Mouse (Mus musculus) heart, adult 18-20 months (tissue): ENCODE measurements around the gene Atp1a2. TPM values are rescaled to one million over a fixed set of nuclear protein-coding genes. Genes with fewer than 3 reads are reported as not detected.

Experiments used
- DNase-seq, 2 experiments: peaks; one replicate each; pipeline ENCODE4 v3.0.0; 2021 to 2022; ENCODE audit warnings: mixed read lengths in 1 of 2
- total RNA-seq, 2 experiments: library from RNA; stranded (reverse); gene quantifications; 2 replicates each; pipeline ENCODE4 v1.2.3; 2021

The Atp1a2 gene
- total RNA-seq, 2 experiments from 2014 or later, result 496 to 511 TPM

GRCm38 (mm10) chr1:172324725-172325124 is 26.9 kb upstream of the Atp1a2 start:
- peak; percentile 73 to 86 for DNase-seq

- DNase-seq, result no peak
Observed at GRCm38 (mm10) chr1:172323801-172324359, 26.0 kb upstream of the Atp1a2 start.

GRCm38 (mm10) chr1:172323298-172323697 is 25.4 kb upstream of the Atp1a2 start:
- DNase-seq, result no peak

- DNase-seq, result no peak
Observed at GRCm38 (mm10) chr1:172322725-172323124, 24.9 kb upstream of the Atp1a2 start.

GRCm38 (mm10) chr1:172319921-172320411 is 22.1 kb upstream of the Atp1a2 start:
- no peak for DNase-seq

GRCm38 (mm10) chr1:172319346-172319745 is 21.5 kb upstream of the Atp1a2 start:
- DNase-seq, result no peak

GRCm38 (mm10) chr1:172318424-172319035 is 20.7 kb upstream of the Atp1a2 start:
- no peak for DNase-seq

GRCm38 (mm10) chr1:172317946-172318345 is 20.1 kb upstream of the Atp1a2 start:
- no peak for DNase-seq

- DNase-seq, result no peak
Observed at GRCm38 (mm10) chr1:172317431-172317830, 19.6 kb upstream of the Atp1a2 start.

GRCm38 (mm10) chr1:172314911-172315310 is 17.0 kb upstream of the Atp1a2 start:
- no peak for DNase-seq

- no peak for DNase-seq
Observed at GRCm38 (mm10) chr1:172313613-172314411, 15.9 kb upstream of the Atp1a2 start.

GRCm38 (mm10) chr1:172312768-172313561 is 15.1 kb upstream of the Atp1a2 start:
- no peak for DNase-seq

- DNase-seq, result peak; percentile 91 to 93
Observed at GRCm38 (mm10) chr1:172311921-172312767, 14.3 kb upstream of the Atp1a2 start.

GRCm38 (mm10) chr1:172311248-172311906 is 13.5 kb upstream of the Atp1a2 start:
- peak; percentile 81 to 88 for DNase-seq

- DNase-seq, result peak; percentile 91 to 98
Observed at GRCm38 (mm10) chr1:172309699-172310398, 12.0 kb upstream of the Atp1a2 start.

GRCm38 (mm10) chr1:172308409-172308808 is 10.5 kb upstream of the Atp1a2 start:
- no peak for DNase-seq

- DNase-seq, result no peak
Observed at GRCm38 (mm10) chr1:172307936-172308335, 10.1 kb upstream of the Atp1a2 start.

GRCm38 (mm10) chr1:172306885-172307284 is 9.0 kb upstream of the Atp1a2 start:
- DNase-seq, result no peak

GRCm38 (mm10) chr1:172306196-172306595 is 8.3 kb upstream of the Atp1a2 start:
- no peak for DNase-seq

GRCm38 (mm10) chr1:172305635-172306034 is 7.8 kb upstream of the Atp1a2 start:
- DNase-seq, result no peak
